Mouse (Mus musculus): ENCODE measurements at regions not wholly inside any gene's neighbourhood (a gene's known extent, or its start where the extent isn't known, plus 50 kb on each side); places are given as distances from the start of the nearest gene placed in this dataset.

GRCm38 (mm10) chr2:64860113-64860512, 164.7 kb downstream of the Grb14 start:
- H3K36me3 ChIP-seq = no peaks in the 10 kb centered on the region

GRCm38 (mm10) chr2:64853918-64854317, 170.9 kb downstream of the Grb14 start:
- no peak for ATAC-seq (ENCODE audit: low FRiP score, low read depth)
- H3K4me3 ChIP-seq = no peak overlapping the region
- 15% methylated on average over 7 of the region's 7 CpGs for WGBS

More at GRCm38 (mm10) chr2:64860113-64860512, 164.7 kb downstream of the Grb14 start:
- no peaks in the 10 kb centered on the region for H3K4me1 ChIP-seq
- no peak overlapping the region for H3K4me2 ChIP-seq (replicated peaks)
- H3K27me3 ChIP-seq = no peaks in the 10 kb centered on the region
- H3K27ac ChIP-seq (replicated peaks) = no peak overlapping the region
- H3K4me3 ChIP-seq = no peak overlapping the region
- H3K9ac ChIP-seq (replicated peaks) = no peak overlapping the region
- WGBS = 68% methylated on average over 2 of the region's 2 CpGs
- ATAC-seq (ENCODE audit: low FRiP score, low read depth) = 0 out of 2 replicates have a peak, but pooled peaks have one; percentile 30
- H3K9me3 ChIP-seq = no peaks in the 10 kb centered on the region

GRCm38 (mm10) chr2:64852913-64853312, 171.9 kb downstream of the Grb14 start:
- ATAC-seq (ENCODE audit: low FRiP score, low read depth) = no peak
- no peak overlapping the region for H3K4me2 ChIP-seq (replicated peaks)
- 52% methylated on average over 5 of the region's 5 CpGs for WGBS
- H3K27ac ChIP-seq (replicated peaks) = no peak overlapping the region
- H3K9ac ChIP-seq (replicated peaks) = no peak overlapping the region
- H3K4me1 ChIP-seq = peaks cover 22% of the 10 kb centered on the region; the same call in 1 of the 2 replicates
- H3K9me3 ChIP-seq = no peaks in the 10 kb centered on the region
- no peak overlapping the region for H3K4me3 ChIP-seq
- no peaks in the 10 kb centered on the region; the same call in 1 of the 2 replicates for H3K27me3 ChIP-seq
- H3K36me3 ChIP-seq = no peaks in the 10 kb centered on the region

More at GRCm38 (mm10) chr2:64853918-64854317, 170.9 kb downstream of the Grb14 start:
- H3K4me1 ChIP-seq = peaks cover 18% of the 10 kb centered on the region; the same call in 1 of the 2 replicates
- no peak overlapping the region for H3K4me2 ChIP-seq (replicated peaks)
- no peaks in the 10 kb centered on the region for H3K9me3 ChIP-seq
- no peaks in the 10 kb centered on the region for H3K36me3 ChIP-seq
- H3K27ac ChIP-seq (replicated peaks) = no peak overlapping the region
- no peaks in the 10 kb centered on the region; the same call in 1 of the 2 replicates for H3K27me3 ChIP-seq
- H3K9ac ChIP-seq (replicated peaks) = no peak overlapping the region

GRCm38 (mm10) chr2:64851096-64851495, 173.7 kb downstream of the Grb14 start:
- Histone ChIP-seq H3K4me2 (replicated peaks) (no peak overlapping the region), H3K9me3 (no peaks in the 10 kb centered on the region), H3K36me3 (no peaks in the 10 kb centered on the region), H3K9ac (replicated peaks) (no peak overlapping the region), H3K4me1 (peaks cover 22% of the 10 kb centered on the region; the same call in 1 of the 2 replicates), H3K27ac (replicated peaks) (no peak overlapping the region), H3K4me3 (no peak overlapping the region), H3K27me3 (no peaks in the 10 kb centered on the region; the same call in 1 of the 2 replicates)
- ATAC-seq (ENCODE audit: low FRiP score, low read depth) = no peak
- WGBS = 69% methylated on average over 4 of the region's 4 CpGs

- no peak overlapping the region for H3K4me3 ChIP-seq
- H3K9me3 ChIP-seq = no peaks in the 10 kb centered on the region
- no peaks in the 10 kb centered on the region; the same call in 1 of the 2 replicates for H3K27me3 ChIP-seq
- H3K4me1 ChIP-seq = peaks cover 22% of the 10 kb centered on the region; the same call in 1 of the 2 replicates
- no peak overlapping the region for H3K9ac ChIP-seq (replicated peaks)
- 91% methylated on average over 3 of the region's 3 CpGs for WGBS
- no peaks in the 10 kb centered on the region for H3K36me3 ChIP-seq
- ATAC-seq (ENCODE audit: low FRiP score, low read depth) = no peak
- H3K4me2 ChIP-seq (replicated peaks) = no peak overlapping the region
- H3K27ac ChIP-seq (replicated peaks) = no peak overlapping the region
Observed at GRCm38 (mm10) chr2:64850656-64851055, 174.1 kb downstream of the Grb14 start.

GRCm38 (mm10) chr2:64824494-64824893, 200.3 kb downstream of the Grb14 start:
- H3K4me3 ChIP-seq = no peak overlapping the region
- peaks cover 7% of the 10 kb centered on the region for H3K27me3 ChIP-seq
- no peak overlapping the region for H3K27ac ChIP-seq (replicated peaks)
- no peaks in the 10 kb centered on the region for H3K36me3 ChIP-seq
- 70% methylated on average over 9 of the region's 9 CpGs for WGBS
- no peak for ATAC-seq (ENCODE audit: low FRiP score, low read depth)
- H3K9me3 ChIP-seq = no peaks in the 10 kb centered on the region
- H3K4me1 ChIP-seq = peaks cover 7% of the 10 kb centered on the region; the same call in 1 of the 2 replicates
- H3K9ac ChIP-seq (replicated peaks) = no peak overlapping the region
- H3K4me2 ChIP-seq (replicated peaks) = no peak overlapping the region

GRCm38 (mm10) chr2:64823905-64824304, 200.9 kb downstream of the Grb14 start:
- Histone ChIP-seq H3K4me2 (replicated peaks) (peak overlapping the region; percentile 16; the same call in 1 of the 2 replicates), H3K27me3 (peaks cover 7% of the 10 kb centered on the region), H3K4me1 (peaks cover 7% of the 10 kb centered on the region; the same call in 1 of the 2 replicates), H3K4me3 (no peak overlapping the region), H3K9ac (replicated peaks) (no peak overlapping the region), H3K27ac (replicated peaks) (no peak overlapping the region), H3K9me3 (no peaks in the 10 kb centered on the region), H3K36me3 (no peaks in the 10 kb centered on the region)
- whole genome bisulfite sequencing = 11% methylated on average over 7 of the region's 7 CpGs
- no peak for ATAC-seq (ENCODE audit: low FRiP score, low read depth)

GRCm38 (mm10) chr2:64823074-64823473, 201.7 kb downstream of the Grb14 start:
- ATAC-seq (ENCODE audit: low FRiP score, low read depth) = no peak
- WGBS = 20% methylated on average over 6 of the region's 6 CpGs
- Histone ChIP-seq H3K27ac (replicated peaks) (no peak overlapping the region), H3K4me1 (peaks cover 7% of the 10 kb centered on the region; the same call in 1 of the 2 replicates), H3K36me3 (no peaks in the 10 kb centered on the region), H3K4me3 (no peak overlapping the region), H3K27me3 (peaks cover 7% of the 10 kb centered on the region), H3K4me2 (replicated peaks) (no peak overlapping the region), H3K9ac (replicated peaks) (no peak overlapping the region), H3K9me3 (no peaks in the 10 kb centered on the region)

- Histone ChIP-seq H3K4me3 (no peak overlapping the region), H3K9ac (replicated peaks) (no peak overlapping the region), H3K36me3 (no peaks in the 10 kb centered on the region), H3K27ac (replicated peaks) (no peak overlapping the region), H3K4me1 (peaks cover 3% of the 10 kb centered on the region; the same call in 1 of the 2 replicates), H3K27me3 (peaks cover 6% of the 10 kb centered on the region), H3K4me2 (replicated peaks) (no peak overlapping the region), H3K9me3 (no peaks in the 10 kb centered on the region)
- WGBS = 91% methylated on average over 5 of the region's 5 CpGs
- ATAC-seq (ENCODE audit: low FRiP score, low read depth) = no peak
Observed at GRCm38 (mm10) chr2:64818159-64818558, 206.6 kb downstream of the Grb14 start.
